Mouse (Mus musculus) midbrain, postnatal 0 days (tissue): ENCODE data around the gene Hvcn1. TPM values are rescaled to one million over a fixed set of nuclear protein-coding genes. Genes with fewer than 3 reads are reported as not detected.
"Not testable (repeated sequence)": the region's sequence is repeated elsewhere in the genome, so short reads cannot be mapped to it uniquely, and the experiment has no call there.

Source experiments
- ATAC-seq: fragments of 200-750 bp; cut with Nextera tagmentation; 2 replicates; pipeline ENCODE4 v1.8.0; 2017; ENCODE audit warnings: moderate number of reproducible peaks, mild to moderate bottlenecking, moderate TSS enrichment, moderate library complexity; ENCODE audit not compliant: low FRiP score
- DNase-seq: peaks from one replicate; pipeline ENCODE4 v3.0.0-alpha.2; 2015; ENCODE audit warnings: low spot score
- H3K27ac ChIP-seq: fragments of 300-500 bp; sonication (generic); 2 replicates; pipeline ENCODE4 v1.5.1; 2014; ENCODE audit warnings: low read depth, mild to moderate bottlenecking, low read length, mixed read lengths
- H3K27me3 ChIP-seq: fragments of 300-500 bp; sonication (generic); 2 replicates; pipeline ENCODE4 v1.6.1; 2014; ENCODE audit warnings: low read length, control low read depth, mixed read lengths; ENCODE audit not compliant: insufficient read depth
- H3K36me3 ChIP-seq: fragments of 300-500 bp; sonication (generic); 2 replicates; pipeline ENCODE4 v1.6.1; 2014; ENCODE audit warnings: low read length, control low read depth, mixed read lengths; ENCODE audit not compliant: insufficient read depth
- H3K4me1 ChIP-seq: fragments of 300-500 bp; sonication (generic); 2 replicates; pipeline ENCODE4 v1.6.1; 2014; ENCODE audit warnings: mild to moderate bottlenecking, control low read depth, antibody characterized with exemption, low read length, mixed read lengths; ENCODE audit not compliant: insufficient read depth
- H3K4me2 ChIP-seq: fragments of 300-500 bp; sonication (generic); 2 replicates; pipeline ENCODE4 v1.6.1; 2014; ENCODE audit warnings: low read depth, mild to moderate bottlenecking, low read length, mixed read lengths; ENCODE audit not compliant: poor library complexity, severe bottlenecking
- H3K4me3 ChIP-seq: fragments of 300-500 bp; sonication (generic); 2 replicates; pipeline ENCODE4 v1.5.1; 2014; ENCODE audit warnings: low read depth, mild to moderate bottlenecking, low read length, moderate library complexity
- H3K9ac ChIP-seq: fragments of 300-500 bp; sonication (generic); replicated peaks from 2 replicates; pipeline ENCODE4 v1.6.1; 2014; ENCODE audit warnings: mild to moderate bottlenecking, low read length, moderate library complexity, mixed read lengths; ENCODE audit not compliant: poor library complexity, severe bottlenecking
- H3K9me3 ChIP-seq: fragments of 300-500 bp; sonication (generic); 2 replicates; pipeline ENCODE4 v1.6.1; 2016; ENCODE audit warnings: low read length, control low read depth
- CTCF ChIP-seq: IDR thresholded peaks from 2 replicates; pipeline ENCODE4 v1.5.1; 2016; ENCODE audit warnings: antibody characterized with exemption, mild to moderate bottlenecking
- WGBS: fragments of 180-500 bp; shearing (Covaris S2); extraction: QIAGEN DNeasy Blood & Tissue Kit; methylation state at CpG from one replicate; pipeline ENCODE4 v1.1.7; 2014; 5-methylcytosine and 5-hydroxymethylcytosine counted together
- polyA plus RNA-seq: library from polyadenylated mRNA; unstranded; fragments of >200 nt; fragmentation: Nextera tagmentation; extraction: Ambion mirVana; gene quantifications from 2 replicates; pipeline ENCODE4 v1.2.1, GENCODE M21; 2015
- total RNA-seq: library from RNA; depleted of rRNA; stranded (reverse); fragments of >200 nt; gene quantifications from 2 replicates; pipeline ENCODE4 v1.2.3, GENCODE M21; 2014

The Hvcn1 gene
- total and polyA plus RNA-seq, 2 experiments from 2014 or later: 1.3 to 2.2 TPM

- peak; percentile 72 for TF ChIP-seq CTCF
- Histone ChIP-seq H3K9ac (no peak overlapping the region), H3K27me3 (no peaks in the 10 kb centered on the region), H3K4me1 (no peaks in the 10 kb centered on the region), H3K4me2 (no peak overlapping the region), H3K4me3 (no peak overlapping the region), H3K27ac (no peak overlapping the region), H3K9me3 (no peaks in the 10 kb centered on the region), H3K36me3 (peaks cover 29% of the 10 kb centered on the region)
- ATAC-seq (no peak), DNase-seq (peak; percentile 63)
- 47% methylated on average over 1 of the region's 1 CpGs for WGBS
Observed at GRCm38 (mm10) chr5:122176398-122176797, 30.2 kb upstream of the Hvcn1 start.

GRCm38 (mm10) chr5:122179665-122180064 lies 26.9 kb upstream of the Hvcn1 start:
- 59% methylated on average over 6 of the region's 6 CpGs for WGBS
- DNase-seq: no peak
- Histone ChIP-seq H3K4me2 (no peak overlapping the region), H3K27me3 (no peaks in the 10 kb centered on the region), H3K9ac (no peak overlapping the region), H3K4me1 (no peaks in the 10 kb centered on the region), H3K36me3 (peaks cover 7% of the 10 kb centered on the region), H3K27ac (no peak overlapping the region), H3K4me3 (no peak overlapping the region), H3K9me3 (no peaks in the 10 kb centered on the region)
- ATAC-seq: no peak
- no peak for TF ChIP-seq CTCF

- no peaks in the 10 kb centered on the region for H3K9me3 ChIP-seq
- H3K9ac ChIP-seq: no peak overlapping the region
- H3K27me3 ChIP-seq: no peaks in the 10 kb centered on the region
- DNase-seq (no peak), ATAC-seq (no peak)
- no peak for TF ChIP-seq CTCF
- no peak overlapping the region for H3K4me3 ChIP-seq
- no peak overlapping the region for H3K27ac ChIP-seq
- H3K36me3 ChIP-seq: no peaks in the 10 kb centered on the region
- H3K4me1 ChIP-seq: no peaks in the 10 kb centered on the region
- WGBS: 89% methylated on average over 7 of the region's 7 CpGs
- no peak overlapping the region for H3K4me2 ChIP-seq
Observed at GRCm38 (mm10) chr5:122184283-122184806, 22.3 kb upstream of the Hvcn1 start.

- H3K9ac ChIP-seq, H3K4me2 ChIP-seq, H3K9me3 ChIP-seq, DNase-seq, H3K36me3 ChIP-seq, H3K27ac ChIP-seq, H3K27me3 ChIP-seq, H3K4me1 ChIP-seq, ATAC-seq, H3K4me3 ChIP-seq: not testable (repeated sequence)
- WGBS: 93% methylated on average over 6 of the region's 6 CpGs
Observed at GRCm38 (mm10) chr5:122184858-122185257, 21.7 kb upstream of the Hvcn1 start.

GRCm38 (mm10) chr5:122189115-122189514 lies 17.5 kb upstream of the Hvcn1 start:
- no peak for DNase-seq
- WGBS: 61% methylated on average over 3 of the region's 3 CpGs

GRCm38 (mm10) chr5:122190465-122190864 lies 16.1 kb upstream of the Hvcn1 start:
- no peak overlapping the region for H3K4me3 ChIP-seq
- no peak for ATAC-seq
- 51% methylated on average over 7 of the region's 7 CpGs for whole genome bisulfite sequencing
- no peaks in the 10 kb centered on the region for H3K4me1 ChIP-seq
- H3K4me2 ChIP-seq: no peak overlapping the region
- no peaks in the 10 kb centered on the region for H3K27me3 ChIP-seq
- no peak overlapping the region for H3K27ac ChIP-seq
- TF ChIP-seq CTCF: no peak
- DNase-seq: no peak
- no peaks in the 10 kb centered on the region for H3K9me3 ChIP-seq
- H3K9ac ChIP-seq: no peak overlapping the region
- H3K36me3 ChIP-seq: no peaks in the 10 kb centered on the region

More at GRCm38 (mm10) chr5:122189115-122189514, 17.5 kb upstream of the Hvcn1 start:
- Histone ChIP-seq H3K9ac (no peak overlapping the region), H3K36me3 (no peaks in the 10 kb centered on the region), H3K4me1 (no peaks in the 10 kb centered on the region), H3K4me2 (no peak overlapping the region), H3K4me3 (no peak overlapping the region), H3K27me3 (no peaks in the 10 kb centered on the region), H3K27ac (no peak overlapping the region), H3K9me3 (no peaks in the 10 kb centered on the region)
- TF ChIP-seq CTCF: no peak
- no peak for ATAC-seq
